Mouse (Mus musculus) kidney, embryonic 16.5 days (tissue): ENCODE results near the gene Trap1. TPM values are rescaled to one million over a fixed set of nuclear protein-coding genes. Genes with fewer than 3 reads are reported as not detected.
A peak's percentile ranks its signal among the peaks of the same experiment; 100 is the strongest.
"Not testable (repeated sequence)": the region's sequence is repeated elsewhere in the genome, so short reads cannot be mapped to it uniquely, and the experiment has no call there.

ENCODE experiments used
- ATAC-seq: fragments of 200-750 bp; cut with Nextera tagmentation; 2 replicates; pipeline ENCODE4 v1.8.0; 2017; ENCODE audit warnings: moderate TSS enrichment; ENCODE audit not compliant: low FRiP score, low TSS enrichment
- H3K27ac ChIP-seq: fragments of 300-500 bp; sonication (generic); 2 replicates; pipeline ENCODE4 v1.5.1; 2014; ENCODE audit warnings: low read length
- H3K27me3 ChIP-seq: fragments of 300-500 bp; sonication (generic); 2 replicates; pipeline ENCODE4 v1.6.1; 2014; ENCODE audit warnings: low read length, control low read depth, mixed read lengths; ENCODE audit not compliant: insufficient read depth
- H3K36me3 ChIP-seq: fragments of 300-500 bp; sonication (generic); 2 replicates; pipeline ENCODE4 v1.6.1; 2014; ENCODE audit warnings: low read length, control low read depth, mixed read lengths; ENCODE audit not compliant: insufficient read depth
- H3K4me1 ChIP-seq: fragments of 300-500 bp; sonication (generic); 2 replicates; pipeline ENCODE4 v1.6.1; 2014; ENCODE audit warnings: low read length, control low read depth, mixed read lengths; ENCODE audit not compliant: insufficient read depth
- H3K4me2 ChIP-seq: fragments of 300-500 bp; sonication (generic); replicated peaks from 2 replicates; pipeline ENCODE4 v1.6.1; 2014; ENCODE audit warnings: low read depth, low read length
- H3K4me3 ChIP-seq: fragments of 300-500 bp; sonication (generic); 2 replicates; pipeline ENCODE4 v1.5.1; 2014; ENCODE audit warnings: mild to moderate bottlenecking, low read length
- H3K9ac ChIP-seq: fragments of 300-500 bp; sonication (generic); replicated peaks from 2 replicates; pipeline ENCODE4 v1.6.1; 2014; ENCODE audit warnings: low read length
- H3K9me3 ChIP-seq: fragments of 300-500 bp; sonication (generic); 2 replicates; pipeline ENCODE4 v1.6.1; 2016; ENCODE audit warnings: low read length, control low read depth
- WGBS: fragments of 180-500 bp; shearing (Covaris S2); extraction: QIAGEN DNeasy Blood & Tissue Kit; methylation state at CpG from one replicate; pipeline ENCODE4 v1.1.7; 2014; 5-methylcytosine and 5-hydroxymethylcytosine counted together
- polyA plus RNA-seq: library from polyadenylated mRNA; unstranded; fragments of >200 nt; fragmentation: Nextera tagmentation; extraction: Ambion mirVana; gene quantifications from 2 replicates; pipeline ENCODE4 v1.2.1, GENCODE M21; 2015

Gene Trap1
- polyA plus RNA-seq, 1 experiment from 2014 or later = 126 TPM

GRCm38 (mm10) chr16:4079656-4080055, 2.0 kb upstream of the Trap1 start:
- Histone ChIP-seq H3K9me3 (no peaks in the 10 kb centered on the region), H3K36me3 (peaks cover 23% of the 10 kb centered on the region), H3K9ac (no peak overlapping the region), H3K4me1 (peaks cover 19% of the 10 kb centered on the region), H3K27ac (no peak overlapping the region), H3K27me3 (no peaks in the 10 kb centered on the region), H3K4me2 (no peak overlapping the region), H3K4me3 (no peak overlapping the region)
- ATAC-seq = no peak
- 68% methylated on average over 1 of the region's 1 CpGs for WGBS

GRCm38 (mm10) chr16:4078302-4078701, 675 bp upstream of the Trap1 start:
- H3K4me1 ChIP-seq = peaks cover 26% of the 10 kb centered on the region
- peak overlapping the region; percentile 64 for H3K4me2 ChIP-seq
- peaks cover 14% of the 10 kb centered on the region; the same call in 1 of the 2 replicates for H3K36me3 ChIP-seq
- peak overlapping the region; percentile 88 for H3K4me3 ChIP-seq
- 67% methylated on average over 10 of the region's 10 CpGs for WGBS
- H3K27ac ChIP-seq, H3K27me3 ChIP-seq, H3K9me3 ChIP-seq, H3K9ac ChIP-seq, ATAC-seq: not testable (repeated sequence)

DNA sequence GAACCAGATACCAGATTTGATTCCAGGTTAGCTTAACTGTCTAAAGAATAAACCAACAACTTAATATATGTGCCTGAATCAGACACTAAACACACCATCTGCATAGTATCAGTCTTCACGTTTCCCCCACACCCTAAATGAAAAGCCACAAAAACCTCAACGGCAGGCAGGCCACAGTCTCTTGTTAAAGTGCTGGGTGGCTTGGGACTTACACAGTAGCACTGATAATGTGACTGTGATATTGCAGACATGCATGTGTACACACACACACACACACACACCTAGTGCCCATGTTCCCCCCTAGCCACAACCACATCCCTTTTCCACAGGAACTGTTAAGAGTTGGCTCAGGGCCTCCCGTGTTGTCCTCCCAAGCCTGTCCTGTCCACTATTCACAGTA, 2.8 kb downstream of the Trap1 start:
- no peak for ATAC-seq
- Histone ChIP-seq H3K4me2 (no peak overlapping the region), H3K27me3 (no peaks in the 10 kb centered on the region), H3K9ac (no peak overlapping the region), H3K27ac (no peak overlapping the region), H3K36me3 (no peaks in the 10 kb centered on the region), H3K4me3 (no peak overlapping the region), H3K9me3 (no peaks in the 10 kb centered on the region), H3K4me1 (peaks cover 26% of the 10 kb centered on the region)
- 84% methylated on average over 3 of the region's 3 CpGs for WGBS

- peaks cover 26% of the 10 kb centered on the region for H3K4me1 ChIP-seq
- H3K9ac ChIP-seq = no peak overlapping the region
- ATAC-seq = no peak
- no peak overlapping the region for H3K4me3 ChIP-seq
- no peaks in the 10 kb centered on the region for H3K27me3 ChIP-seq
- H3K4me2 ChIP-seq = no peak overlapping the region
- no peaks in the 10 kb centered on the region for H3K36me3 ChIP-seq
- H3K9me3 ChIP-seq = no peaks in the 10 kb centered on the region
- WGBS = 46% methylated on average over 6 of the region's 6 CpGs
- no peak overlapping the region for H3K27ac ChIP-seq
These were observed 3.3 kb downstream of the Trap1 start for GRCm38 (mm10) chr16:4074297-4074696.

GRCm38 (mm10) chr16:4068588-4068987, 9.0 kb downstream of the Trap1 start:
- H3K36me3 ChIP-seq = peaks cover 41% of the 10 kb centered on the region
- no peak overlapping the region for H3K4me3 ChIP-seq
- ATAC-seq = peak; percentile 70; the same call in 1 of the 2 replicates
- H3K27me3 ChIP-seq = no peaks in the 10 kb centered on the region
- H3K4me2 ChIP-seq = no peak overlapping the region
- no peaks in the 10 kb centered on the region for H3K9me3 ChIP-seq
- H3K4me1 ChIP-seq = no peaks in the 10 kb centered on the region
- H3K9ac ChIP-seq = no peak overlapping the region
- H3K27ac ChIP-seq = no peak overlapping the region
- 47% methylated on average over 8 of the region's 8 CpGs for whole genome bisulfite sequencing

- peaks cover 72% of the 10 kb centered on the region for H3K36me3 ChIP-seq
- H3K4me3 ChIP-seq = no peak overlapping the region
- no peak overlapping the region for H3K27ac ChIP-seq
- H3K4me2 ChIP-seq = no peak overlapping the region
- 92% methylated on average over 4 of the region's 4 CpGs for WGBS
- no peaks in the 10 kb centered on the region for H3K9me3 ChIP-seq
- no peak overlapping the region for H3K9ac ChIP-seq
- H3K27me3 ChIP-seq = no peaks in the 10 kb centered on the region
- no peak for ATAC-seq
- H3K4me1 ChIP-seq = no peaks in the 10 kb centered on the region
These were observed 12.7 kb downstream of the Trap1 start for GRCm38 (mm10) chr16:4064945-4065344.

GRCm38 (mm10) chr16:4053811-4054210, 23.8 kb downstream of the Trap1 start:
- Histone ChIP-seq H3K27ac (no peak overlapping the region), H3K4me1 (no peaks in the 10 kb centered on the region), H3K27me3 (no peaks in the 10 kb centered on the region), H3K36me3 (peaks cover 75% of the 10 kb centered on the region), H3K9ac (no peak overlapping the region), H3K9me3 (no peaks in the 10 kb centered on the region), H3K4me3 (no peak overlapping the region), H3K4me2 (no peak overlapping the region)
- no peak for ATAC-seq
- 86% methylated on average over 3 of the region's 3 CpGs for WGBS

DNA sequence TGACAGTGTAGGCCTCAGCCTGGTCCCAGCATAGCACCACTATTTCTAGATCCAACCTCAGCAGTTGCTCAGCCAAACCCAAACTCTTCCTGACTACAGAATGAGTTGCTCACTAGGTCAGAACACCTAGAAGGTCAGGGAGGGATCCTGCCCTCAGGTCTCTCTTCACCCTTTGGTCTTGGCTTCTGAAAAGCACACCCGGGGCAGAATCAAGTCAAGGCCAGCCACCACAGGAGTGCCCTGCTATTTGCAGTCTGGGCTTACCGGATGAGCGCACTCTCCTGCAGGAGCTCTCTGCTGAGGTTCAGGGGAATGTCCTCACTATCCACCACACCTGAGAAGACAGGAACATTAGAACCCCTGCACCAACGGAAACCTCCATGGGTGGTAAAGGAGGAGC, 25.0 kb downstream of the Trap1 start:
- H3K27me3 ChIP-seq = no peaks in the 10 kb centered on the region
- peaks cover 67% of the 10 kb centered on the region for H3K36me3 ChIP-seq
- H3K9ac ChIP-seq = no peak overlapping the region
- H3K9me3 ChIP-seq = no peaks in the 10 kb centered on the region
- WGBS = 92% methylated on average over 4 of the region's 4 CpGs
- H3K4me3 ChIP-seq = no peak overlapping the region
- H3K4me2 ChIP-seq = no peak overlapping the region
- no peak for ATAC-seq
- no peak overlapping the region for H3K27ac ChIP-seq
- no peaks in the 10 kb centered on the region for H3K4me1 ChIP-seq

DNA sequence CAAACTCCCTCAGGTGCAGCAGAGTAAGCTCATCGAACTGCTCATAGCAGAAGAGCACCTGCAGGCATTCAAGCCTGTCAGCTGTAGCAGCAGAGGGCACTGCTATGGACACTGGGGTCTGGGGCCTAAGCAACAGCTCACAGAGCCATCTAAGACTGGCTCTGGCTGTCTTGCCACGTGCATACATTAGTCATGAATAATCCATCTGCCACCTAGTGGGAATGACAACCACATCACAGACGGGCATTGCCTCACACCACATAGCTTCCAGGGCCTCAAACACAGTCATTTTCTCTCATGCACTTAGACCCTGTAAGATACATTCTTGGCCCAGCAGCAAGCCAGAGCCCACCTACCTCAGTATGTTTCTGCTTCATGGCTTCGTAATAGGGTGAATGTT, 32.1 kb downstream of the Trap1 start:
- no peak overlapping the region for H3K9ac ChIP-seq
- H3K27me3 ChIP-seq = no peaks in the 10 kb centered on the region
- no peak overlapping the region for H3K4me3 ChIP-seq
- H3K9me3 ChIP-seq = no peaks in the 10 kb centered on the region
- H3K27ac ChIP-seq = no peak overlapping the region
- ATAC-seq = 0 out of 2 replicates have a peak, but pooled peaks have one; percentile 51
- H3K4me1 ChIP-seq = no peaks in the 10 kb centered on the region
- peaks cover 62% of the 10 kb centered on the region for H3K36me3 ChIP-seq
- H3K4me2 ChIP-seq = no peak overlapping the region
- 85% methylated on average over 4 of the region's 4 CpGs for WGBS

DNA sequence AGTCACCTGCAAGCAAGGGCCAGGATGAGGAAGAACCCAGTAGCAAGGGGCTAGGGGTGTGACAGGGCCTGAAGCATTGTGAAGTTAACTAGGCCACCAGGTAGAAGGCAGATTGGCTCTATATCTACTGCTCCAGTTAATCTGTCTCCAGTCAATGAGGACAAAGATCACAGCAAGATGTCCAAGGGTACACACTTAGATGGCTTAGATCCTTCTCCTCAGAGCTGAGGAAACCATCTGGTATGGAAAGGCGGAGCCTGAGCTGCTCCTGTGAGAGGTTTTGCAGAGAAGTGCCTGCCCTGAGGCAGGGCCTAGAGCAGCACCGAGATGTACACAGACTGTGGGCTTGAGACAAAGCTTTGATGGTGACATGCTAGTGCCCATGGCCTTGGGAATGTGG, 33.5 kb downstream of the Trap1 start:
- no peaks in the 10 kb centered on the region for H3K4me1 ChIP-seq
- no peaks in the 10 kb centered on the region for H3K27me3 ChIP-seq
- H3K9ac ChIP-seq = no peak overlapping the region

More for the DNA sequence above, 33.5 kb downstream of the Trap1 start:
- Histone ChIP-seq H3K27ac (no peak overlapping the region), H3K9me3 (no peaks in the 10 kb centered on the region), H3K4me3 (no peak overlapping the region), H3K4me2 (no peak overlapping the region), H3K36me3 (peaks cover 63% of the 10 kb centered on the region)
- WGBS = 100% methylated on average over 2 of the region's 2 CpGs
- ATAC-seq = no peak
